Mouse (Mus musculus): ENCODE data around the gene Plekha8. TPM values are rescaled to one million over a fixed set of nuclear protein-coding genes. Genes with fewer than 3 reads are reported as not detected.

Gene Plekha8
- polyA plus RNA-seq, 1 experiment from 2014 or later = 2.6 TPM

GRCm38 (mm10) chr6:54604001-54604715 lies 9.2 kb downstream of the Plekha8 start:
- Histone ChIP-seq H3K9ac (no peak overlapping the region), H3K4me2 (no peak overlapping the region), H3K27me3 (no peaks in the 10 kb centered on the region), H3K27ac (replicated peaks) (no peak overlapping the region), H3K4me1 (replicated peaks) (peaks cover 5% of the 10 kb centered on the region; the same call in 1 of the 2 replicates), H3K4me3 (replicated peaks) (no peak overlapping the region), H3K9me3 (replicated peaks) (no peaks in the 10 kb centered on the region), H3K36me3 (replicated peaks) (no peaks in the 10 kb centered on the region)
- no peak for ATAC-seq (ENCODE audit: insufficient read depth)
- 76% methylated on average over 1 of the region's 1 CpGs for WGBS (ENCODE audit: insufficient replicate concordance)

GRCm38 (mm10) chr6:54606241-54606640 lies 11.3 kb downstream of the Plekha8 start:
- H3K4me3 ChIP-seq (replicated peaks) = no peak overlapping the region
- no peaks in the 10 kb centered on the region for H3K36me3 ChIP-seq (replicated peaks)
- 49% methylated on average over 4 of the region's 4 CpGs for WGBS (ENCODE audit: insufficient replicate concordance)
- H3K27me3 ChIP-seq = no peaks in the 10 kb centered on the region
- no peak overlapping the region for H3K9ac ChIP-seq
- ATAC-seq (ENCODE audit: insufficient read depth) = no peak
- no peaks in the 10 kb centered on the region for H3K9me3 ChIP-seq (replicated peaks)
- no peak overlapping the region for H3K4me2 ChIP-seq
- no peak overlapping the region for H3K27ac ChIP-seq (replicated peaks)
- 0 out of 2 replicates have a peak, but pooled peaks cover under 1% of the 10 kb centered on the region for H3K4me1 ChIP-seq (replicated peaks)

DNA sequence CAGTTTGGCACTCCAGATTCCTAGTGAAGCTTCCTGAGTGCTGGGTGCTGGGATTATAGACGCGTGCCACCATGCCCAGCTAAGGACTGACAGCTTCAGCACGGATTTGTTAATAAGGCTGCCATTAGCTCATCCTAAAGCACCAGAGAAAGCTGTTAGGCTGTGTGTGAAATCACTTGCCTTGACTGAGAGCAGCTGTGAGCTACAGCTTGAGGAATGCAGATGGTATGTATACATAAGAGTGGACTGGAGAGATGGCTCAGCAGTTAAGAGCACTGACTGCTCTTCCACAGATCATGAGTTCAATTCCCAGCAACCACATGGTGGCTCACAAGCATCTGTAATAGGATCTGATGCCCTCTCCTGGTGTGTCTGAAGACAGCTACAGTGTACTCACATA lies 22.5 kb downstream of the Plekha8 start:
- 66% methylated on average over 3 of the region's 3 CpGs for WGBS (ENCODE audit: insufficient replicate concordance)

DNA sequence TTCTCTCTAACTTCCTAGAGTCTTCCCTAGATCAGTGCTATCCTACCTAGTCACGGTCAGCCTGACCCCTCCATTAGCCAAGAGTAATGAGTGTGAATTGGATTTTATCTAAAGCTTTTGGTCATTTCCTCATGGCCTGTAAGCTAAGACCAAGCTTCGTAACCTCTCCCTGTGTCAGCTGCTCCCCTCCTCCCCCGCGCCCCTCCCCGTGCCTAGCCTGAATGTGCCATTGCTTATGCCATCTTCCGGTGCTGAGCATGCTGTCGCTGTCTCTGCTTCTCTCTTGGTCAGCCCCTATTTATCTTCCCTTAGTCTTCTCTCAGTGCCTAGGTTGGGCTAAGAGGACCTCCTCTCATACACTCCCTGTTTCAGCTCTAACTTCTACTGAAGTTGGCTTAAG lies 24.6 kb downstream of the Plekha8 start:
- Histone ChIP-seq H3K36me3 (replicated peaks) (no peaks in the 10 kb centered on the region), H3K27ac (replicated peaks) (no peak overlapping the region), H3K4me1 (replicated peaks) (no peaks in the 10 kb centered on the region), H3K4me3 (replicated peaks) (no peak overlapping the region), H3K4me2 (no peak overlapping the region), H3K27me3 (no peaks in the 10 kb centered on the region), H3K9me3 (replicated peaks) (no peaks in the 10 kb centered on the region), H3K9ac (no peak overlapping the region)
- WGBS (ENCODE audit: insufficient replicate concordance) = 78% methylated on average over 7 of the region's 7 CpGs
- ATAC-seq (ENCODE audit: insufficient read depth) = no peak

More for the DNA sequence above, 22.5 kb downstream of the Plekha8 start:
- H3K27me3 ChIP-seq = no peaks in the 10 kb centered on the region
- no peak overlapping the region for H3K27ac ChIP-seq (replicated peaks)
- ATAC-seq (ENCODE audit: insufficient read depth) = no peak
- no peaks in the 10 kb centered on the region for H3K9me3 ChIP-seq (replicated peaks)
- no peak overlapping the region for H3K4me3 ChIP-seq (replicated peaks)
- no peak overlapping the region for H3K9ac ChIP-seq
- no peaks in the 10 kb centered on the region for H3K36me3 ChIP-seq (replicated peaks)
- H3K4me1 ChIP-seq (replicated peaks) = no peaks in the 10 kb centered on the region
- no peak overlapping the region for H3K4me2 ChIP-seq

- WGBS (ENCODE audit: insufficient replicate concordance) = 48% methylated on average over 4 of the region's 4 CpGs
- Histone ChIP-seq H3K9me3 (replicated peaks) (no peaks in the 10 kb centered on the region), H3K36me3 (replicated peaks) (no peaks in the 10 kb centered on the region)
These were observed 25.4 kb downstream of the Plekha8 start for GRCm38 (mm10) chr6:54620357-54620756.

DNA sequence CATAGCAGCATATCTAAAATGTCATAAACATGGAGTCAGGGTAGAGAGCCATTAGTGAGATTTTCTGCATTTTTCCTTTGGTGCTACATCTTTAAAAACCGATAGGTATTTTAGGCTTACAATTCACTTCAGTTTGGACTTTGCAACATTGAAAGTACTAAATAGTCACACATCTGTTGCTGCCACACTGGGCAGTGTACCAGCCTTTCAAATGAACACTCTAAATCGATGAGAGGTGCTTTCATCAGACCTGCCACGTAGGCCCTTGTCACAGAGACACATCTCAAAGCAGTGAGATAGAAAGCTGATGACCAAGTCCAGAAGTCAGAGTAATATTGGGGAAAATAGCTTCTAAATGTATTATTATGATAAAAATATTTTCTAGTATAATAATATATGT lies 33.5 kb downstream of the Plekha8 start:
- ATAC-seq (ENCODE audit: insufficient read depth) = no peak
- Histone ChIP-seq H3K9ac (no peak overlapping the region), H3K27me3 (no peaks in the 10 kb centered on the region), H3K36me3 (replicated peaks) (peaks cover 5% of the 10 kb centered on the region; the same call in 1 of the 2 replicates), H3K27ac (replicated peaks) (no peak overlapping the region), H3K4me1 (replicated peaks) (no peaks in the 10 kb centered on the region), H3K4me2 (no peak overlapping the region), H3K9me3 (replicated peaks) (no peaks in the 10 kb centered on the region), H3K4me3 (replicated peaks) (no peak overlapping the region)
- WGBS (ENCODE audit: insufficient replicate concordance) = 52% methylated on average over 3 of the region's 3 CpGs

More at GRCm38 (mm10) chr6:54620357-54620756, 25.4 kb downstream of the Plekha8 start:
- Histone ChIP-seq H3K27me3 (no peaks in the 10 kb centered on the region), H3K27ac (replicated peaks) (no peak overlapping the region), H3K4me1 (replicated peaks) (no peaks in the 10 kb centered on the region), H3K4me3 (replicated peaks) (no peak overlapping the region), H3K9ac (no peak overlapping the region), H3K4me2 (no peak overlapping the region)
- no peak for ATAC-seq (ENCODE audit: insufficient read depth)

GRCm38 (mm10) chr6:54629734-54630133 lies 34.8 kb downstream of the Plekha8 start:
- no peaks in the 10 kb centered on the region for H3K4me1 ChIP-seq (replicated peaks)
- 37% methylated on average over 7 of the region's 7 CpGs for WGBS (ENCODE audit: insufficient replicate concordance)
- no peak for ATAC-seq (ENCODE audit: insufficient read depth)
- no peak overlapping the region for H3K4me3 ChIP-seq (replicated peaks)
- H3K9ac ChIP-seq = no peak overlapping the region
- H3K4me2 ChIP-seq = no peak overlapping the region
- H3K27ac ChIP-seq (replicated peaks) = no peak overlapping the region
- H3K9me3 ChIP-seq (replicated peaks) = no peaks in the 10 kb centered on the region
- peaks cover 5% of the 10 kb centered on the region; the same call in 1 of the 2 replicates for H3K36me3 ChIP-seq (replicated peaks)
- no peaks in the 10 kb centered on the region for H3K27me3 ChIP-seq

DNA sequence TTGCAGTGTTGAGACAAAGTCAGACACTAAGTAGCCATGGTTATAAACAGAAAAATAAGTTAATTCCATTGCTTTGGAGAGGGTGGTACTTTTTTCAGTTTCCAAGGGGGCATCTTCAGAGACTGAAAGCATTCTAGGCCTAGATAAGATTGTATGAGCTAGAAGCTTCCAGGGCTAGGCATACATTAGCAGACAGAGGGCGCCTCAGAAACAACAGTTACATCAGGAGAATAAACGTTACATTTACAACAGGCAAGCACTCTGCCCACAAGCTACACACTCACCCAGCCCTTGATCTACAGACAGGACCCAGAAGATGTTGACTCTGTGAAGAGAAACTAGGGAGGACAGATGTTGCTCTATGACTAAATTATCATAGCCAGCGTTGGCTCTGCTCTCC lies 36.6 kb downstream of the Plekha8 start:
- H3K4me3 ChIP-seq (replicated peaks) = no peak overlapping the region
- H3K4me2 ChIP-seq = no peak overlapping the region

GRCm38 (mm10) chr6:54639877-54640276 lies 45.0 kb downstream of the Plekha8 start:
- 72% methylated on average over 3 of the region's 3 CpGs for WGBS (ENCODE audit: insufficient replicate concordance)
- Histone ChIP-seq H3K9ac (no peak overlapping the region), H3K36me3 (replicated peaks) (no peaks in the 10 kb centered on the region), H3K9me3 (replicated peaks) (no peaks in the 10 kb centered on the region), H3K4me1 (replicated peaks) (no peaks in the 10 kb centered on the region), H3K27ac (replicated peaks) (no peak overlapping the region), H3K4me3 (replicated peaks) (no peak overlapping the region), H3K4me2 (no peak overlapping the region), H3K27me3 (no peaks in the 10 kb centered on the region)
- ATAC-seq (ENCODE audit: insufficient read depth) = no peak

More for the DNA sequence above, 36.6 kb downstream of the Plekha8 start:
- no peak for ATAC-seq (ENCODE audit: insufficient read depth)
- Histone ChIP-seq H3K27me3 (no peaks in the 10 kb centered on the region), H3K9ac (no peak overlapping the region), H3K9me3 (replicated peaks) (no peaks in the 10 kb centered on the region), H3K36me3 (replicated peaks) (peaks cover 5% of the 10 kb centered on the region; the same call in 1 of the 2 replicates), H3K4me1 (replicated peaks) (no peaks in the 10 kb centered on the region), H3K27ac (replicated peaks) (no peak overlapping the region)
- 42% methylated on average over 3 of the region's 3 CpGs for WGBS (ENCODE audit: insufficient replicate concordance)

GRCm38 (mm10) chr6:54641953-54642352 lies 47.0 kb downstream of the Plekha8 start:
- Histone ChIP-seq H3K4me3 (replicated peaks) (no peak overlapping the region), H3K9ac (no peak overlapping the region), H3K4me2 (no peak overlapping the region), H3K27ac (replicated peaks) (no peak overlapping the region), H3K9me3 (replicated peaks) (no peaks in the 10 kb centered on the region), H3K4me1 (replicated peaks) (no peaks in the 10 kb centered on the region), H3K27me3 (no peaks in the 10 kb centered on the region), H3K36me3 (replicated peaks) (no peaks in the 10 kb centered on the region)
- 59% methylated on average over 2 of the region's 2 CpGs for WGBS (ENCODE audit: insufficient replicate concordance)
- ATAC-seq (ENCODE audit: insufficient read depth) = no peak

DNA sequence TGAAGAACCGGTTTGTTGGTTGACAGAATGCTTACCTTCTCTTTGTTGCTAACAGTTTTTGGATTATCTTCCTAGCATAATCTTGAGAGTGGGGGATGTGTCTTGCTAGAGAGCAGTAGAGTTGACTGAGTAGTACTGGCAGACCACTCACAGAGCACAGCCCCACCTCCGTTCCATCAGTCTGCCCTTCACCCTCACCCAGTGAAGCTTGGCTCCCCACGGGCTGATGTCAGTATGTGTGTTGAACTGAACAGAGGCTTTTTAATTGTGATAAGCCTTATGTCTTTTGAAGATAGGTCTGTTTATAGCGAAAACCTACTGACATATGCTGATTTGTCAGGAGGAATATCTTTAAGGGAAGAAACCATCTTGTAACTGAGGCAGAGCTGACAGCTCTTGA lies 48.3 kb downstream of the Plekha8 start:
- Histone ChIP-seq H3K36me3 (replicated peaks) (no peaks in the 10 kb centered on the region), H3K9me3 (replicated peaks) (no peaks in the 10 kb centered on the region), H3K4me3 (replicated peaks) (no peak overlapping the region), H3K27me3 (no peaks in the 10 kb centered on the region), H3K27ac (replicated peaks) (no peak overlapping the region), H3K4me2 (no peak overlapping the region), H3K9ac (no peak overlapping the region), H3K4me1 (replicated peaks) (no peaks in the 10 kb centered on the region)
- peak; percentile 51; the same call in 1 of the 2 replicates for ATAC-seq (ENCODE audit: insufficient read depth)
- 38% methylated on average over 4 of the region's 4 CpGs for WGBS (ENCODE audit: insufficient replicate concordance)

Measured in liver, embryonic 15.5 days (tissue).